Mouse (Mus musculus) spleen, postnatal 14 days (tissue): ENCODE measurements around the gene Ncf4.

Experiments
- DNase-seq, 2 experiments: peaks; one replicate each; pipeline ENCODE4 v3.0.0; 2021 to 2022; ENCODE audit warnings: low spot score in 2 of 2

Ncf4 gene

GRCm38 (mm10) chr15:78310971-78311370, 66.4 kb downstream of the Ncf4 start:
- no peak for DNase-seq
